Mouse (Mus musculus) testis, adult 2 months (tissue): Measurements from ENCODE around the gene Adamtsl5.

Source experiments
- CTCF ChIP-seq: fragments of 200-500 bp; IDR thresholded peaks from 2 replicates; pipeline ENCODE4 v1.5.1; 2012; ENCODE audit warnings: low read depth, mild to moderate bottlenecking, inconsistent platforms, low read length, moderate library complexity; ENCODE audit not compliant: control insufficient read depth, insufficient read depth, insufficient replicate concordance
- POLR2A ChIP-seq: fragments of 200-500 bp; IDR thresholded peaks from 2 replicates; pipeline ENCODE4 v1.6.1; 2012; ENCODE audit warnings: low read depth, mild to moderate bottlenecking, inconsistent platforms, low read length, moderate library complexity; ENCODE audit not compliant: control insufficient read depth

DNA sequence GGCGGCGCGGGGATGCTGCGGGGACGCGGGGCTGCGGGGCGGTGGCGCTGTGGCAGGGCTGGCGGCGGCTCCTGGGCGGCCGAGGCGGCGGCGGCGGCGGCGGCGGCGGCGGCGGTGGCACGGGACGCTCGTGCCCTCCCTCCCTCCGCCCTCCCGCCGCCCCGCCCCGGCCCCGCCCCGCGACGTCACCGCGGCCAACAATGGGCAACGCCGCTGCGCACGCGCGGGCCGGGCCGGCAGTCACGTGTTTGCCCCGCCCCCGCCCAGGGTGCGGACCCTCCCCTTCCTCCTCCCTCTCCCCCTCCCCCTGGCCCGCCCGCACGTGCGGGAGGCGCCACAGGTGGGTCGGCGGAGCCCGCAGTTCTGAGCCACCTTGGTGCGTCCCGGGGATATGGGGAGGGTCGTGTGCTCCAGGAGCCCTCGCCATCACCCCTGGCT, 39.3 kb upstream of the Adamtsl5 start, which contains the start of gene Mex3d:
- TF ChIP-seq POLR2A = peak; percentile 74; the same call in 1 of the 2 replicates
- no peak for TF ChIP-seq CTCF
